Mouse (Mus musculus) olfactory bulb, adult 2 months (tissue): ENCODE measurements at regions not wholly inside any gene's neighbourhood (a gene's known extent, or its start where the extent isn't known, plus 50 kb on each side); places are given as distances from the start of the nearest gene placed in this dataset.

Source experiments
- H3K27ac ChIP-seq: fragments of 200-500 bp; 2 replicates; pipeline ENCODE4 v1.5.1; 2012; ENCODE audit warnings: low read depth, low read length; ENCODE audit not compliant: insufficient read depth
- H3K4me1 ChIP-seq: fragments of 200-500 bp; 2 replicates; pipeline ENCODE4 v1.6.1; 2012; ENCODE audit warnings: low read length; ENCODE audit not compliant: control insufficient read depth, insufficient read depth
- H3K4me3 ChIP-seq: fragments of 200-500 bp; 2 replicates; pipeline ENCODE4 v1.5.1; 2012; ENCODE audit warnings: mild to moderate bottlenecking, low read depth, low read length, moderate library complexity; ENCODE audit not compliant: insufficient read depth
- CTCF ChIP-seq: fragments of 200-500 bp; IDR thresholded peaks from 2 replicates; pipeline ENCODE4 v1.5.1; 2012; ENCODE audit warnings: low read depth, mild to moderate bottlenecking, low read length, moderate library complexity; ENCODE audit not compliant: insufficient read depth
- POLR2A ChIP-seq: fragments of 200-500 bp; IDR thresholded peaks from 2 replicates; pipeline ENCODE4 v1.6.1; 2012; ENCODE audit warnings: mild to moderate bottlenecking, low read depth, low read length, moderate library complexity; ENCODE audit not compliant: insufficient read depth
- WGBS: fragments of 180-500 bp; shearing (Covaris S2); methylation state at CpG from one replicate; pipeline ENCODE4 v1.1.7; 2018; 5-methylcytosine and 5-hydroxymethylcytosine counted together

GRCm38 (mm10) chr15:62229023-62229422, 1306.2 kb upstream of the A1bg start:
- H3K4me3 ChIP-seq = no peak overlapping the region
- H3K27ac ChIP-seq = no peak overlapping the region
- no peaks in the 10 kb centered on the region for H3K4me1 ChIP-seq
- 95% methylated on average over 3 of the region's 3 CpGs for WGBS
- TF ChIP-seq POLR2A = no peak
- TF ChIP-seq CTCF = no peak

GRCm38 (mm10) chr15:62224798-62225197, 1302.0 kb upstream of the A1bg start:
- Histone ChIP-seq H3K4me1 (no peaks in the 10 kb centered on the region), H3K27ac (no peak overlapping the region), H3K4me3 (no peak overlapping the region)
- TF ChIP-seq POLR2A = no peak
- no peak for TF ChIP-seq CTCF

- H3K4me1 ChIP-seq = no peaks in the 10 kb centered on the region
- no peak overlapping the region for H3K27ac ChIP-seq
- no peak for TF ChIP-seq CTCF
- no peak for TF ChIP-seq POLR2A
- WGBS = 97% methylated on average over 3 of the region's 3 CpGs
- no peak overlapping the region for H3K4me3 ChIP-seq
These were observed 1301.4 kb upstream of the A1bg start for GRCm38 (mm10) chr15:62224191-62224590.

DNA sequence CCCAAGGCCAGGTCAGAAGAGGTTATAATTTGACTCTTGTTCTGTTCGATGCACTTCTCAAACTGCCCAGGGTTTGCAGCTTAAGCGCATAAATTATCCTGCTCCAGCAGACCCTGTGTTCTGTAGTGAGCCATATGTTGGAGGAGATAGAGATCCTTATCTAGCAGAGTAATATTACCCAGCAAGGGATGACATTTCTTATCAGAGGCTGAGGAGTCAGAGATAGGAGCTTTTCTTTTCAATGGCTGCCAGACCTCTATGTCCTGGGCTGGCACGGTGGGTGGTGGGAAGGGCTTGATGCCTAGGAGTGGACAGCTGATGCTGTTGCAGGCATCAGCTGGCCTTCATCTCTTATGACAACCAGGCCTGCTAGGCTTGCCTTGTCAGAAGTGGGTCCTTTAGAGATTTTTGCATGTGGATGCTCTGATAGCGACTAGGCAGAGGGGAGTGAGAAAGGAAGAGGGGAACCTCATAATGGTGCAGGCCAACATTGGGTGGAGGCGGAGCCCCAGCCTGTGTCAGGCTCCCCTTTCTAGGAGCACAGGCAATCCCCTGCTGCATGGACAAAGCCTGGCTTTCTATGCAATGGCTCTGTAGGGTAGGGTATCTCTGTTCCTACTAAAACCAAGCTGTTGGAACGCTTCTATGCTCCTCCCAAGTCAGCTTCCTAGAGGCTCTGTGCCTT, 1300.5 kb upstream of the A1bg start:
- no peak overlapping the region for H3K4me3 ChIP-seq
- 90% methylated on average over 6 of the region's 6 CpGs for WGBS
- TF ChIP-seq POLR2A (no peak), CTCF (no peak)

DNA sequence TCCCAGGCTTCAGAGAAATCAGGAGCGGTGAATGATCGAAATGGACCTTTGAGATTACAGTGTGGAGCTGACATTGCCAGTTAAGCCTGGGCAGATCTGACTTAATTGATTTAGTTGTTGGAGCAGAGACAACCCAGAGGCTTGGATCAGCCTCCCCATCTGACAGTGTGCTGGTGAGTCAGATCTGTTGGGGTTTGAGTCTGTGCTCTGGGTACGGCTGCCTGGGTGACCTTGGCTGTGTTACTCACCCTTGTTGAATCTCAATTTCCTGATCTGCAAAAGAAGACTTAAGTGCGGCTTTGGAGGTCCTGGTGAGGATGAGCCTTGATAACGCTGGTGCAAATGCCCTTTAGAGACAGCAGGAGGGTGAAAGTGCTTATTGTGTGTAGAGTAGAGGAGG, 1299.9 kb upstream of the A1bg start:
- TF ChIP-seq CTCF (no peak), POLR2A (no peak)
- WGBS = 76% methylated on average over 5 of the region's 5 CpGs
- Histone ChIP-seq H3K4me1 (no peaks in the 10 kb centered on the region), H3K4me3 (no peak overlapping the region), H3K27ac (no peak overlapping the region)

More for the DNA sequence above, 1300.5 kb upstream of the A1bg start:
- Histone ChIP-seq H3K27ac (no peak overlapping the region), H3K4me1 (no peaks in the 10 kb centered on the region)

GRCm38 (mm10) chr15:62222201-62222600, 1299.4 kb upstream of the A1bg start:
- H3K4me1 ChIP-seq = no peaks in the 10 kb centered on the region
- no peak overlapping the region for H3K27ac ChIP-seq
- no peak overlapping the region for H3K4me3 ChIP-seq
- TF ChIP-seq CTCF (no peak), POLR2A (no peak)
- 98% methylated on average over 6 of the region's 6 CpGs for WGBS

DNA sequence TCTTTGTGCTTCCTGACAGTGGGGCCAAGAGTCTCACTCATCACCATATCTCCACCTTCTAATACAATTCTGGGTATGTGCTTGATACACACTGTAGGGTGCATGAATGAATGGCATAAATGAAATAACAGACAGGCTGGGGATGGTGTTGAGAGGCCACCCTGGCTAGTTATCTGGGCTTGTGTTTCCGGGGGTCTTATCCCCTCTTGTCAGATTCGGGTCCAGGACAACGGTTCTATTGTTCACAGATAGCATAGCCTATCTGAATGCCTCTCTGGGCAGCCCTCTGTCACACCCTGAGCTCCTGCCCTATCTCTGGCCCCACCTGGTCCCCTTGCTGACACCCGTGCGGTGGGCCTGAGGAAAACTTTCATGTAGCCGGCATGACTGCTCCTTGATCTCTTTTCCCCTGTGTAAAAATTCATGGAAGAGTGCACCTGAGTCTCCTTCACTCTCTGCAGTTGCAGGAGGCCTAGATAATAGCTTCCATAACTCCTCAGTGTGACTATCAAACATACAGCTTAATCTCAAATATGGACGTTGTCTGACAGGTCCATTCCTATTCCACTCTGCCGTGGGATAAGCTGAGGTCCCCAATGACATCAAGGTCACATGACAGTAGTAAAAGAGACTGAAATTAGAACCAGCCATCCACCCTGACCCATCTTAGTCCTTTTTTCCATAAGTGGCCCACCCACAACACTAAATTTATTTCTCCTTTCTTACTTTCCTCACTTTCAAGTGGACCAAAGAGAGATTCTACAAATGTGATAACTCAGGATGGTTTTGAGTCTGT, 1298.4 kb upstream of the A1bg start:
- Histone ChIP-seq H3K4me3 (no peak overlapping the region), H3K4me1 (no peaks in the 10 kb centered on the region), H3K27ac (no peak overlapping the region)
- TF ChIP-seq CTCF = no peak
- TF ChIP-seq POLR2A = no peak
- WGBS = 95% methylated on average over 8 of the region's 8 CpGs

DNA sequence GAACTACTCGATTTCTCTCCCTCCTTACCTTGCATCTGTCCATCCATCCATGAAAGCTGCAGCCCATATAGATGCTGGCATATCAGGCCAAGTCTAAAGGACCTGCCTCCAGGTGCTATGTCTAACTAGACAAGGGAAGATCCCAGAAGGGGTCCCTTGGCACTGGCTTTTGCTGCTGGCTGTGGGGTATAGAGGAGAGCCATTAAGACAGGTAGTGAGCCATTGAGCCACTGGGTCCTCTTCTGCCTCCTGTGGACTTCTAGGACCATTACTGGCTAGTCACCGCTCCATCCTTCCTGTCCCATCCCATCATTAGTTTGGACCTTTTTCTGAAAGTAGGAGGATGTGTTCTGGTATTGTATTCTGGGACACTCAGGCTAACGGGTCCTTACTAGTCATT, 1297.8 kb upstream of the A1bg start:
- WGBS = 97% methylated on average over 3 of the region's 3 CpGs
- TF ChIP-seq POLR2A = no peak
- no peak for TF ChIP-seq CTCF
- H3K4me1 ChIP-seq = no peaks in the 10 kb centered on the region
- no peak overlapping the region for H3K4me3 ChIP-seq
- H3K27ac ChIP-seq = no peak overlapping the region

DNA sequence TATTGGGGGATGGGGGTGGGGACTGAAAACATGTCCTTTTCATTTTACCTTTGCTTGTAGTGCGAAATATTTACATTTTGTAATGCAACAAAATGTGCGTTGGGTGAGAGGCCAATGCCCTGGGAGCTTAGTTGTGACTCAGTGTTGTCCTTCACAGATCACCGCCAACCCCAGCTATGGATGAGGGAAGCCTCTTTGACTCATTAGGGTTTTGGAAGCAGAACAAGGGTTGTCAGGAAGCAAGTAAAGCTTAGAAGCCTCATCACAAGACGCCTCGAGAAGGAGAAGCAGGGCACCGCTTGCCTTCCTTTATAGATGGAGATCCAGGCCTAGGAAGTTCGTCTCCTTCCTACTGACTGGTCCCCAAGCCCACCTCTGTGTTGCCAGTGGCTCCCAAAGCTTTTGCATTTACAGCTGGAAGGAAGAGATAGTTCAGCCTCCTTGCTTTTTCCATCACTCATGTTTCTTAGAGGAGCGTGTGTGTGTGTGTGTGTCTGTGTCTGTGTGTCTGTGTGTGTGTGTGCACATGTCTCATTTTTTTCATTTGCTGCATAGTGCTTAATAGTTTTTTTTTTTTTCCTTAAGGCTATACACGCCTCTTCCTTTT, 1297.2 kb upstream of the A1bg start:
- no peak for TF ChIP-seq CTCF
- TF ChIP-seq POLR2A = no peak
- Histone ChIP-seq H3K27ac (no peak overlapping the region), H3K4me3 (no peak overlapping the region), H3K4me1 (no peaks in the 10 kb centered on the region)
- 94% methylated on average over 9 of the region's 9 CpGs for WGBS
